Mouse (Mus musculus) forebrain, postnatal 0 days (tissue): ENCODE measurements around the gene Hoxc10. TPM values are rescaled to one million over a fixed set of nuclear protein-coding genes. Genes with fewer than 3 reads are reported as not detected.

Source experiments
- ATAC-seq: fragments of 200-750 bp; cut with Nextera tagmentation; 2 replicates; pipeline ENCODE4 v1.8.0; 2017; ENCODE audit warnings: mild to moderate bottlenecking, moderate library complexity
- DNase-seq: peaks from one replicate; pipeline ENCODE4 v3.0.0-alpha.2; 2015
- H3K27ac ChIP-seq: fragments of 300-500 bp; sonication (generic); 2 replicates; pipeline ENCODE4 v1.5.1; 2014; ENCODE audit warnings: low read depth, mild to moderate bottlenecking, antibody characterized with exemption, low read length, moderate library complexity, mixed read lengths
- H3K27me3 ChIP-seq: fragments of 300-500 bp; sonication (generic); 2 replicates; pipeline ENCODE4 v1.6.1; 2014; ENCODE audit warnings: mild to moderate bottlenecking, low read length, mixed read lengths; ENCODE audit not compliant: insufficient read depth
- H3K36me3 ChIP-seq: fragments of 300-500 bp; sonication (generic); 2 replicates; pipeline ENCODE4 v1.6.1; 2014; ENCODE audit warnings: mild to moderate bottlenecking, moderate library complexity; ENCODE audit not compliant: insufficient read depth
- H3K4me1 ChIP-seq: fragments of 300-500 bp; sonication (generic); 2 replicates; pipeline ENCODE4 v1.6.1; 2014; ENCODE audit warnings: antibody characterized with exemption; ENCODE audit not compliant: insufficient read depth
- H3K4me2 ChIP-seq: fragments of 300-500 bp; sonication (generic); 2 replicates; pipeline ENCODE4 v1.6.1; 2014; ENCODE audit warnings: low read depth, mild to moderate bottlenecking, moderate library complexity
- H3K4me3 ChIP-seq: fragments of 300-500 bp; sonication (generic); 2 replicates; pipeline ENCODE4 v1.5.1; 2014; ENCODE audit warnings: low read depth, low read length, mixed read lengths
- H3K9ac ChIP-seq: fragments of 300-500 bp; sonication (generic); 2 replicates; pipeline ENCODE4 v1.6.1; 2014; ENCODE audit warnings: mild to moderate bottlenecking
- H3K9me3 ChIP-seq: fragments of 300-500 bp; sonication (generic); 2 replicates; pipeline ENCODE4 v1.6.1; 2016; ENCODE audit warnings: low read length
- CTCF ChIP-seq: sonication (generic); IDR thresholded peaks from 2 replicates; pipeline ENCODE4 v1.5.1; 2016; ENCODE audit warnings: antibody characterized with exemption, control low read depth, low read depth
- WGBS: fragments of 180-500 bp; shearing (Covaris S2); extraction: QIAGEN DNeasy Blood & Tissue Kit; methylation state at CpG from one replicate; pipeline ENCODE4 v1.1.7; 2014; 5-methylcytosine and 5-hydroxymethylcytosine counted together
- polyA plus RNA-seq: library from polyadenylated mRNA; unstranded; fragments of >200 nt; fragmentation: Nextera tagmentation; extraction: Ambion mirVana; gene quantifications from 2 replicates; pipeline ENCODE4 v1.2.1, GENCODE M21; 2015
- total RNA-seq: library from RNA; depleted of rRNA; stranded (reverse); fragments of >200 nt; gene quantifications from 2 replicates; pipeline ENCODE4 v1.2.3, GENCODE M21; 2014

Hoxc10 gene
- total and polyA plus RNA-seq, 2 experiments from 2014 or later = not detected

- 2% methylated on average over 12 of the region's 12 CpGs for WGBS
- Histone ChIP-seq H3K27me3 (peaks cover 97% of the 10 kb centered on the region), H3K36me3 (no peaks in the 10 kb centered on the region), H3K9ac (no peak overlapping the region), H3K9me3 (no peaks in the 10 kb centered on the region), H3K4me2 (no peak overlapping the region), H3K4me3 (no peak overlapping the region), H3K27ac (no peak overlapping the region), H3K4me1 (no peaks in the 10 kb centered on the region)
- ATAC-seq (no peak), DNase-seq (no peak)
- TF ChIP-seq CTCF = peak; percentile 47
Measured at GRCm38 (mm10) chr15:102970740-102971139, 4.1 kb downstream of the Hoxc10 start.

DNA sequence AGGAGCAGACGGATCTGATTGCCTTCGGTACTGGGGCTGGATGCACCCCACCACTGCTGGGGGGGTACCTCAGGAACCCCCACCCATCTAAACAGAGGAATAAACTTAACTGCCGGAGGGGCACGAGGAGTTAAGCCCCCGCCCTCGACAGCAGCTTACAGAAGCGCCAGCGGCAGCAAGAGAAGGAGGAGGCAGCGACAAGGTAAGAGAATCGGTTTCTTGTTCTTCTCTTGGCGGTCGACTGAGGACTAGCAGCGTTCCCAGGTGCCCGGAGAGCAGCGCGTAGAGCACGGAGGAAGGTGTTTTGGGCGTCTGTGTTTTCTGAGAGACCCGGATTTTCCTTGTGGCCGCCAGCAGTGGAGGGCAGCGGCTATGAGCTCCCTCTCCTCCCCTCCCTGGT is 5.7 kb downstream of the Hoxc10 start:
- 2% methylated on average over 21 of the region's 21 CpGs for WGBS

DNA sequence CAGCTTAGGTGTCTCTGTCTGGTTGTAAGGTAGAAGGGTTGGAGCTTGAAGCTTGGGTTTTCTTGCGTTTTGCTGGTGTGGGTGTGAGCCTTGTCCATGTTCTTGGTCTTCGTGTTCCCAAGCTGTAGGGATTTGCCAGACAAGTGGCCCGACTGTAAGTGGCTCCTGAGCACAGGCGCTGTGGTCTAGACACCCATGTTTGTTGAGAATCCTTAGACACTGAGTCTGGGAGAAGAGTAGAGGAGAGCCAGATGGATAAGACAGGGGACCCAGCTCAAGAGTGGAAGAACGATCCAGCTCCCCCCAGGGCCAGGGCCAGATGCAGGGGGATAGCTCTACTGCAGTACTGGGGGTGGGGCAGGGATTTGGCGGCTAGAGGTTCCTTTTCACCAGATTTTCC is 6.2 kb downstream of the Hoxc10 start:
- Histone ChIP-seq H3K4me3 (no peak overlapping the region), H3K4me1 (no peaks in the 10 kb centered on the region), H3K27ac (no peak overlapping the region), H3K27me3 (peaks cover 91% of the 10 kb centered on the region), H3K9me3 (no peaks in the 10 kb centered on the region), H3K36me3 (no peaks in the 10 kb centered on the region), H3K4me2 (no peak overlapping the region), H3K9ac (no peak overlapping the region)
- ATAC-seq (no peak), DNase-seq (no peak)
- TF ChIP-seq CTCF = no peak
- WGBS = 1% methylated on average over 6 of the region's 6 CpGs

More for the DNA sequence above, 5.7 kb downstream of the Hoxc10 start:
- Histone ChIP-seq H3K4me1 (no peaks in the 10 kb centered on the region), H3K36me3 (no peaks in the 10 kb centered on the region), H3K4me3 (no peak overlapping the region), H3K4me2 (no peak overlapping the region), H3K27me3 (peaks cover 91% of the 10 kb centered on the region), H3K9me3 (no peaks in the 10 kb centered on the region), H3K27ac (no peak overlapping the region), H3K9ac (no peak overlapping the region)
- TF ChIP-seq CTCF = no peak
- ATAC-seq = no peak
- no peak for DNase-seq

DNA sequence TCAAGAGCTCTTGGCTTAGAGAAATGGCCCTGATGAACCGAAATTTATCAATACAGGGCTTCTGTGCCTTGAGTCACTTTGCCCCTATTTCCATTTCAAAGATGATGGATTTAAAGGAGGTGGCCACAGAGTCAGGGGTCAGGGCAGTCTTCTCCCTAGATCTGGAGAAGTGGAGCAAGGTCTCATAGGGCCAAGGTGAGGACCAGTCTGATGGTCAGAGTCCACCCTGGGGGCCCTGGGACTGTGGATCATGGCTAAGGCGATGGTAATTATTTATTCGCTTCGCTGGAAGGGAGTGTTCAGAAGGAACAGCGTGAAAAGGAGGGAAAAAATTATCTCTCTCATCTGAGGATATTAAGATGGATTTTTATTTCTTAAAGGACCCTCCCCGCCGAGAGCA is 8.4 kb downstream of the Hoxc10 start:
- no peak for DNase-seq
- Histone ChIP-seq H3K4me1 (no peaks in the 10 kb centered on the region), H3K27me3 (peaks cover 93% of the 10 kb centered on the region), H3K9ac (no peak overlapping the region), H3K36me3 (no peaks in the 10 kb centered on the region), H3K4me3 (no peak overlapping the region), H3K4me2 (no peak overlapping the region), H3K9me3 (no peaks in the 10 kb centered on the region), H3K27ac (no peak overlapping the region)
- no peak for TF ChIP-seq CTCF
- no peak for ATAC-seq
- WGBS = 5% methylated on average over 7 of the region's 7 CpGs

GRCm38 (mm10) chr15:102975688-102976111 is 9.1 kb downstream of the Hoxc10 start:
- TF ChIP-seq CTCF = no peak
- Histone ChIP-seq H3K4me2 (no peak overlapping the region), H3K9me3 (no peaks in the 10 kb centered on the region), H3K36me3 (no peaks in the 10 kb centered on the region), H3K27me3 (peaks cover 93% of the 10 kb centered on the region), H3K9ac (no peak overlapping the region), H3K4me1 (no peaks in the 10 kb centered on the region), H3K27ac (no peak overlapping the region), H3K4me3 (no peak overlapping the region)
- DNase-seq = no peak
- 2% methylated on average over 21 of the region's 21 CpGs for WGBS
- ATAC-seq = no peak

DNA sequence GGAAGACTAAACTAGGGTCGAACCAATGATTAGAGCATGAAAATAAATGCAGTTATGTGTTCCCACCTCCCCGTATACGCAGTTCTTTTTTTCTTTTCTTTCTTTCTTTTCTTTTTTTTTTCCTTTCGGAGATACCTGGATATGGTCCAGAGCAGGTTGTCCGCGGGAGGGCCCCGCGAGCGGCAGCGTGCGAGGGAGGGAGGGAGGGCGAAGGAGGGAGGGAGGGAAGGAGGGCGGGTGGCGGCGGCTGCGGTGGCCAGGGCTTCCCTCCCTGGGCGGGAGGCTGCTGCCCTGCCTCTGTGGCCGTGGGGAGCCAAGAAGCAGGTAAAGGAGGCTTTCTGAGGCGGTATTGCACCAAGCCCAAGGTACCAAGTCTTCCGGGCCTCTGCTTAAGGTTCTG is 9.6 kb downstream of the Hoxc10 start, which contains the start of gene Hoxc9:
Gene Hoxc9 (plus strand): TSS at position 269 of the 400 bp plus-strand sequence.
- ATAC-seq (no peak), DNase-seq (no peak)
- H3K36me3 ChIP-seq = no peaks in the 10 kb centered on the region
- no peak within 1 kb of the TSS for H3K9ac ChIP-seq
- H3K4me3 ChIP-seq = no peak within 1 kb of the TSS
- peaks cover 93% of the 10 kb centered on the region for H3K27me3 ChIP-seq
- no peak within 1 kb of the TSS for H3K27ac ChIP-seq
- H3K4me1 ChIP-seq = no peaks in the 10 kb centered on the region
- 2% methylated on average over 16 of the region's 20 CpGs for WGBS
- no peaks in the 10 kb centered on the region for H3K9me3 ChIP-seq
- no peak within 1 kb of the TSS for H3K4me2 ChIP-seq
- TF ChIP-seq CTCF = no peak

DNA sequence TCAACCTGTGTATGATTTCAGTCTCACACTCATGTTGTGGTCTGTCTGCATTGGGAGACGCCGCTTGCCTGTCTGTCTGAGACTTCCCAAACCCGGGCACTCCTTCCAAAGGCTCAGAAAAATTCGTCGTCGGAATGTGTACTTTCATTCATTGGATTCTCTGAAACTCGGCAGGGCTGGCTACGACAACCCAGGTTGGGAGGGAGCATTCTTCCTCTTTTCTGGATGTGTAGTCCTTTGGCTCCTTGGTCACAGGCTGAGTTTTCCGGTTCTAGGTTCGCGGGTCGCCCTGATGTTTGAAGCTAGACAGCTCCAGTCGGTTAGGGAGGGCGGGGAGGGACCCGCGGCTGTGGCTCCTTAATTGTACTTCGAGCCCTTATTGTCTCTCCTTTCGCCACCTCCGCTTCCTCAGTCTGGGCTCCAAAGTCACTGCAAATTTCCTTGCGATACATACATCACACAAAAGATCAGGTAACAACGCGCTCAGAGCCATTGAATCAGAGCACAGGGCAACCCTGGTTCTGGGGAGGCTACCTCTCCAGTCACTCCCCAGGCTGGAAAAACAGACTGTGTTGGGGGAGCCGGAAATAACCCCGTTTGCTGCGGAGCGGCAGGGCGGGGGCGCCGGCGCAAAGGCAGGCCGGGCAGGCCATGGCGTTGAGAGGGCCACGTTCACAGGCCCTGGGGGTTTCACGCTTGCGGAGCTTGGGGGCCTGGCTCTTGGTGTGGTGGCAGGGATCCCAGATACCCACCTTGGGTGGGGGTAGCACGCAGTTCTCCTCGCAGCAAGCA is 10.2 kb downstream of the Hoxc10 start:
- no peak for DNase-seq
- WGBS = under 1% methylated on average over 37 of the region's 37 CpGs

More for the DNA sequence above, 10.2 kb downstream of the Hoxc10 start:
- Histone ChIP-seq H3K9me3 (no peaks in the 10 kb centered on the region), H3K4me3 (no peak overlapping the region), H3K4me1 (no peaks in the 10 kb centered on the region), H3K9ac (no peak overlapping the region), H3K36me3 (no peaks in the 10 kb centered on the region), H3K4me2 (no peak overlapping the region), H3K27me3 (peaks cover 93% of the 10 kb centered on the region), H3K27ac (no peak overlapping the region)
- no peak for ATAC-seq
- TF ChIP-seq CTCF = no peak
